Mouse (Mus musculus): ENCODE data around the gene Olfr986. TPM values are rescaled to one million over a fixed set of nuclear protein-coding genes. Genes with fewer than 3 reads are reported as not detected.

Olfr986 gene
- polyA plus RNA-seq, 1 experiment from 2014 or later = 0.08 TPM

DNA sequence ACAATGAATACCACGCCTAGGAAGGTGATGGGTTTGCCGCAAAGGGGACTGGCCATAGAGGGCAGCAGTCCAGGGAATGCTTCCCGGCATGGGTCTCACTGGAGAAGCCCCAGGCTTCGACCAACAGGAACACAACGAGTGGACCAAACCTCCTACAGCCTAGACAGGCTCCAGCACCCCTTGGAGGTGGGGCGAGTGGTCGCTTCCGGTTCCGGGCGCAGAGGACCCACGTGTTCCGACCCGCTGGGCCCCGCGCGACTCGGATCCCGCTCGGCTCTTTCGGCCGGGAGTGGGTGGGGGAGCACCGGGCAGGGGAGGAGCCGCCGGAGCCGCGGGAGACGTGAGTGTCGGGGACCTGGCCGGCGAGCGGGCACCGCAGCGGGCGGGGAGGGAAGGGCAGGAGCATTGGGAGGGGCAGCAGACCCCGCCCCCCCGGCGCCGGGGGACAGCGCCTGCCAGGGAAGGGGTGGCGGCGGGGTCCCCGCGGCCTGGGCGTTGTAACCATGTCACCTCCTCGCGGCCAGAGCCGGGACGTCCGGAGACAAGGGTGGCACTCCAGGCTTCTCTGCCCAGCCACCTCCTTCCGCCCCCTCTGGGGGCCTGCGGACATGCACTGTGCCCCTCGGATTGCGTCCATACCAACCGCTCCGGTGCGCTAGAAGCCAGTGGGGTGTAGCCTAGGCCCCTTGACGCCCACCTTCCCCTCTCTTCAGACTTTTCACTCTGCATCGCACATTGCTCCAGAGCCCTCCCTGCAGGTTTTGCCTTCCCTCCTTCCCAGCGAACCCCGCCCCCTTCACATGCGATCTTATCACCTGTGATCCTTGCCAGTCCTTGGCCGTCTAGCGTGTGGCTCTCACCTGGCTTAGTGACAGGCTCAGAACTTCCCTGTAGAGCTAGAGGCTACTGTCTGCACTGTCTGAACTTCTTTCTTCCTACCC is 11.6 kb downstream of the Olfr986 start, which contains the start of gene Zfp202:
Gene Zfp202, plus strand, starts transcription at position 219 of the 941 bp plus-strand sequence.
- Histone ChIP-seq H3K9me3 (ENCODE audit: control insufficient read depth, low read length) (no peaks in the 10 kb centered on the region), H3K4me2 (ENCODE audit: low read length) (peak within 1 kb of the TSS; percentile 81), H3K27ac (ENCODE audit: low read depth, low read length) (peak within 1 kb of the TSS; percentile 80), H3K4me1 (ENCODE audit: control insufficient read depth, insufficient read depth, low read depth, low read length) (peaks cover 14% of the 10 kb centered on the region), H3K9ac (ENCODE audit: low read depth, low read length) (peak within 1 kb of the TSS; percentile 89), H3K27me3 (replicated peaks; ENCODE audit: control insufficient read depth, insufficient read depth, low read length) (no peaks in the 10 kb centered on the region), H3K36me3 (ENCODE audit: control insufficient read depth, insufficient read depth, low read length) (no peaks in the 10 kb centered on the region), H3K4me3 (ENCODE audit: low read length) (peak within 1 kb of the TSS; percentile 90)
- WGBS = under 1% methylated on average over 51 of the region's 63 CpGs
- ATAC-seq = peak; percentile 99

DNA sequence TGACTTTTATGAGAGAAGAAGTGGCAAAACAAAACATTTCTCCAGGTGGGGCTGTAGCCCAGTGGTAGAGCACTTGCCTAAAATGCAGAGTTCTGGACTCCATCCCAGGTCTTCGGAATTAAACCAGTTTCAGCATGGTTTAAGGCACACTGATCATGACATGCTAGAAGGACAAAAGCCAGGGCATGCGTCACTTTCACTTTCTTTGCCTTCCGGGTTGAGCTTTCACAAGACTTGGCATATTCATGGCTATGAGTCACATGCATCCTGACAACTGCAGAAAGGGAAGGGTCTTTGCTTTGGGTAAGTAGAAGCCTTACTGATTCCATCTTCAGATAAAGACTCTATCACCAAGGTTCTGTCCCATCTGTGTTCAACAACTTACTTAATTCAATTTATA is 15.3 kb downstream of the Olfr986 start:
- no peak for ATAC-seq
- 93% methylated on average over 3 of the region's 3 CpGs for WGBS
- no peak overlapping the region for H3K9ac ChIP-seq (ENCODE audit: low read depth, low read length)
- H3K27ac ChIP-seq (ENCODE audit: low read depth, low read length) = no peak overlapping the region
- H3K4me3 ChIP-seq (ENCODE audit: low read length) = no peak overlapping the region
- H3K4me1 ChIP-seq (ENCODE audit: control insufficient read depth, insufficient read depth, low read depth, low read length) = peaks cover 14% of the 10 kb centered on the region
- no peaks in the 10 kb centered on the region for H3K27me3 ChIP-seq (replicated peaks; ENCODE audit: control insufficient read depth, insufficient read depth, low read length)
- no peaks in the 10 kb centered on the region for H3K9me3 ChIP-seq (ENCODE audit: control insufficient read depth, low read length)
- no peak overlapping the region for H3K4me2 ChIP-seq (ENCODE audit: low read length)
- H3K36me3 ChIP-seq (ENCODE audit: control insufficient read depth, insufficient read depth, low read length) = no peaks in the 10 kb centered on the region

DNA sequence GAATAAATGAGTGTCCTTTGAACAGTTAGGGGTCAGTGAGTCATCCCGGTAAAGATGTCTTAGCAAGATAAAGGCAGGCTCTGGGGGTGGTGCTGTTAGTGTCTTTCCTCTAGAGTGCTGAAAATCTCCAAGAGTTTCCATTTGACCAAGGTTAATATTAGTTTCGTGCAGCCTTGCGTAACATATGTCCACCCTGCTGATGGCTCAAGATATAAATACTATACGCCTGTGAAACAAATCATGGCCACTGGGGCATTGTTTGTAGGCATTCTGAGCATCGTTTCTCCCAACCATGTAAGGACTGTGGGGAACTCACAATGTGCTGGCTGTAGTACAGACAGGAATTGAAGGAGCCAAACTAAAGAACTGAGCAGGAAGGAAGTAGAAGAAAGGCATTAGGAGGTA is 25.8 kb downstream of the Olfr986 start:
- Histone ChIP-seq H3K36me3 (ENCODE audit: control insufficient read depth, insufficient read depth, low read length) (peaks cover 40% of the 10 kb centered on the region), H3K4me1 (ENCODE audit: control insufficient read depth, insufficient read depth, low read depth, low read length) (no peaks in the 10 kb centered on the region), H3K9me3 (ENCODE audit: control insufficient read depth, low read length) (no peaks in the 10 kb centered on the region), H3K4me3 (ENCODE audit: low read length) (no peak overlapping the region), H3K4me2 (ENCODE audit: low read length) (no peak overlapping the region), H3K27me3 (replicated peaks; ENCODE audit: control insufficient read depth, insufficient read depth, low read length) (no peaks in the 10 kb centered on the region), H3K27ac (ENCODE audit: low read depth, low read length) (no peak overlapping the region), H3K9ac (ENCODE audit: low read depth, low read length) (no peak overlapping the region)
- no peak for ATAC-seq
- WGBS = 76% methylated on average over 5 of the region's 5 CpGs

DNA sequence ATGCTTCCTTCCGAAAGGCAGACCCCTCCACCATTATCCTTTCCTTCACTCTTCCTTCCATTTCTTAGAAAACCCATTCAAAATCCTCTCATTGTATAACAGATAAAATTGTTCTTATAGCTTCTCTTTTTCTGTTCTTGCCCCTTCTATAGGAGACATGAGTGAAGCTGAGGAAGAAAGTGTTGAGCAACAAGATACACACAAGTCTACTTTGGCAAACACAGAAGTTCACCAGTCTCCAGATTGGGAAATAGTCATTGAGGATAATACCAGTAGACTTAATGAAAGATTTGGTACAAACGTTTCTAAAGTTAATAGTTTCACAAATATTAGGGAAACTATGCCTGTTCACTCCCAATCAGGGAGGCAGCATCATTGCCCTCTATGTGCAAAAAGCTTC is 30.0 kb downstream of the Olfr986 start:
- ATAC-seq = no peak
- no peak overlapping the region for H3K27ac ChIP-seq (ENCODE audit: low read depth, low read length)
- H3K4me2 ChIP-seq (ENCODE audit: low read length) = no peak overlapping the region
- no peaks in the 10 kb centered on the region for H3K9me3 ChIP-seq (ENCODE audit: control insufficient read depth, low read length)
- no peak overlapping the region for H3K9ac ChIP-seq (ENCODE audit: low read depth, low read length)
- H3K27me3 ChIP-seq (replicated peaks; ENCODE audit: control insufficient read depth, insufficient read depth, low read length) = no peaks in the 10 kb centered on the region
- peaks cover 52% of the 10 kb centered on the region for H3K36me3 ChIP-seq (ENCODE audit: control insufficient read depth, insufficient read depth, low read length)
- no peaks in the 10 kb centered on the region for H3K4me1 ChIP-seq (ENCODE audit: control insufficient read depth, insufficient read depth, low read depth, low read length)
- H3K4me3 ChIP-seq (ENCODE audit: low read length) = no peak overlapping the region
- WGBS = 98% methylated on average over 2 of the region's 2 CpGs

DNA sequence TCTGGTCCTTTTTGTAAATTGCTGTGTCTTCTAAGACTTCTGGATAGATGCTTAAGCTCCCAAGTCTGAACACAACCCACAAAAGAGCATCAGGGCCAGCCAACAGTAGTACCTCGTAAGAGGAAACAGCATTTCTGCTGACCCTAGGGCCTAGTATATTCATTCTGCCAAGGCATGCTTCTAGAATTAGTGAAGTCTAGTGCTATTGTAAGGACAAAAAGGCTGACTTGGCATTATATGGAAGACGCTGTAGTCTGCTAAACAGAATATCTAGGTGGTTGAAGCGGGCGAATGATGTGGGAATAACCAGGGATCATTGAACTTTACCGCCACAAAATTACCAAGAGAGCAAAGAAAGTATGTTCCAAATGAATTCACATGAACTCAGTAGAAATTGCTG is 33.3 kb downstream of the Olfr986 start:
- no peak for ATAC-seq
- Histone ChIP-seq H3K27ac (ENCODE audit: low read depth, low read length) (no peak overlapping the region), H3K9me3 (ENCODE audit: control insufficient read depth, low read length) (no peaks in the 10 kb centered on the region), H3K4me2 (ENCODE audit: low read length) (no peak overlapping the region), H3K4me1 (ENCODE audit: control insufficient read depth, insufficient read depth, low read depth, low read length) (no peaks in the 10 kb centered on the region), H3K27me3 (replicated peaks; ENCODE audit: control insufficient read depth, insufficient read depth, low read length) (no peaks in the 10 kb centered on the region), H3K4me3 (ENCODE audit: low read length) (no peak overlapping the region), H3K36me3 (ENCODE audit: control insufficient read depth, insufficient read depth, low read length) (peaks cover 37% of the 10 kb centered on the region), H3K9ac (ENCODE audit: low read depth, low read length) (no peak overlapping the region)
- 96% methylated on average over 5 of the region's 5 CpGs for WGBS

DNA sequence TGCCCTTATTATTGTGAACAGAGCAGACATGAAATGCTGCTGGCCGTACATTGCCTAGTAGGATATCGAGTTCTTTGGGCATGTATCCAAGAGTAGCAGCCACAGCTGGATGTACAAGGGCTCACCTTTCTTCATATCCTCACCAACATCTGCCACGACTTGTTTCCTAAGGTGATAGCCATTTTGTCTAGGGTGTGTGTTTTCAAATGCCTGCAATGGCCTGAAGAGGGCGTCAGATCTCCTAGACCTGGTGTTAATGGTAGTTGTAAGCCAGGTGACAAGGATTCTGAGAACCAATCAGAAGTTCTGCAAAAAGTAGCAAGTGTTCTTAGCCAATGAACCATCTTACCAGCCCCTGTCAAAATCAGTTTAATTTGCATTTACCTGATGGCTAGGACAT is 35.9 kb downstream of the Olfr986 start:
- no peak overlapping the region for H3K4me2 ChIP-seq (ENCODE audit: low read length)
- H3K27me3 ChIP-seq (replicated peaks; ENCODE audit: control insufficient read depth, insufficient read depth, low read length) = no peaks in the 10 kb centered on the region
- no peak overlapping the region for H3K9ac ChIP-seq (ENCODE audit: low read depth, low read length)
- H3K36me3 ChIP-seq (ENCODE audit: control insufficient read depth, insufficient read depth, low read length) = peaks cover 11% of the 10 kb centered on the region
- H3K4me3 ChIP-seq (ENCODE audit: low read length) = no peak overlapping the region
- ATAC-seq = no peak
- no peak overlapping the region for H3K27ac ChIP-seq (ENCODE audit: low read depth, low read length)
- H3K9me3 ChIP-seq (ENCODE audit: control insufficient read depth, low read length) = no peaks in the 10 kb centered on the region
- H3K4me1 ChIP-seq (ENCODE audit: control insufficient read depth, insufficient read depth, low read depth, low read length) = no peaks in the 10 kb centered on the region
- 72% methylated on average over 4 of the region's 4 CpGs for WGBS

DNA sequence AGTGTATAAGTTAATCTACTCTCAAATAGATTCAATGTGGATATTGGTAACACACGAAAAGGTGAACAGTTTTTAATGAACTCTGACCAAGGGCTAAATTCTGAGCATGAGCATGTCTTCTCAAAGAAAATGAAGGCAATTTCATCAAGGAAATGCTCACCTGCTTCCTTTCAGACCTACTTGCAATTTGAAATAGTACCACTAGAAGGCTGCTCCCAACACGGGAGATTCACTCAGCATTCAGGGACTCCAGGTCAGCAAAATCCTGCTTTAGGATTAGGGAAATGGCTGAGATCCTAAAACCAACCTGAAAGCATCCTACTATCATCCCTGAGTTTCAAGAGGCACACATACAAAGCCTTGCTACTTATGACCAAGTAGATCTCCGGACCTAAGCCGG is 43.6 kb downstream of the Olfr986 start:
- 74% methylated on average over 4 of the region's 4 CpGs for WGBS
- no peak for ATAC-seq
- Histone ChIP-seq H3K4me3 (ENCODE audit: low read length) (no peak overlapping the region), H3K9ac (ENCODE audit: low read depth, low read length) (no peak overlapping the region), H3K4me1 (ENCODE audit: control insufficient read depth, insufficient read depth, low read depth, low read length) (no peaks in the 10 kb centered on the region), H3K27ac (ENCODE audit: low read depth, low read length) (no peak overlapping the region), H3K4me2 (ENCODE audit: low read length) (no peak overlapping the region), H3K27me3 (replicated peaks; ENCODE audit: control insufficient read depth, insufficient read depth, low read length) (no peaks in the 10 kb centered on the region), H3K9me3 (ENCODE audit: control insufficient read depth, low read length) (no peaks in the 10 kb centered on the region), H3K36me3 (ENCODE audit: control insufficient read depth, insufficient read depth, low read length) (no peaks in the 10 kb centered on the region)

DNA sequence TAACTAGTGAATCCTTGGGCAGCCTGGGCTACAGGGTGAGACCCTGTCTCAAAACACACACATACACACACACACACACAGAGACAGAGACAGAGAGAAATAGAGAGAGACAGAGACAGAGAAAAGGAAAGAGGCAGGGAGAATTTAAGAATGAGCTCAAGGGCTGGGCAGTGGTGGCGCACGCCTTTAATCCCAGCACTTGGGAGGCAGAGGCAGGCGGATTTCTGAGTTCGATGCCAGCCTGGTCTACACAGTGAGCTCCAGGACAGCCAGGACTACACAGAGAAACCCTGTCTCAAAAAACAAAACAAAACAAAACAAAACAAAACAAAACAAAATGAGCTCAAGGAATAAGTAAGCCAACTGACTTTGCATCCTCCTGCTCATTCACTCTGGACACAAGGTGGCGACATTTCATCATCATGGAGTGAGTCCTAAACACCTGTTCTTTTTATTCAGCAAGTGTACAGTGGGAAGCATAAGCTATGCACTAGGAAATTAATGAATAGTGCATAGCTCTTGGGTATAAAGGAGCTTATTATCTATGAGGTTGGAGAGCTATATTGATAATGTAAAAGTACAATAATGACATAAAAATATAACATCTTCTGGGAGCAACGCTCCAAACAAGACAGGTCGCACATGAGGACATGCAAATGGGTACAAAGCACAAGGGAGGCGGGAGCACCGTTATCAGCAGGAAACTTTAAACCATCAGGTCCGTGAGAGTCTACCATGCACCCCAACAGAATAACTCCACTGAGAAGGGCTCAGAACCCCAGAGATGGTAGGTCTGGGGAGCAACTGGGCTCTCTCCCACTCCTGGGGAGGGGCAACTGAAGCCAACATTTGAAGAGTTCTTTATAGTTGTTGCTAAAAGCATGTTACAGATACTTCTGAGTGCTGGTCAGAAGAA is 47.4 kb downstream of the Olfr986 start:
- Histone ChIP-seq H3K4me2 (ENCODE audit: low read length) (no peak overlapping the region), H3K27ac (ENCODE audit: low read depth, low read length) (no peak overlapping the region), H3K9me3 (ENCODE audit: control insufficient read depth, low read length) (peaks cover 4% of the 10 kb centered on the region), H3K4me3 (ENCODE audit: low read length) (no peak overlapping the region), H3K9ac (ENCODE audit: low read depth, low read length) (no peak overlapping the region), H3K36me3 (ENCODE audit: control insufficient read depth, insufficient read depth, low read length) (no peaks in the 10 kb centered on the region), H3K27me3 (replicated peaks; ENCODE audit: control insufficient read depth, insufficient read depth, low read length) (no peaks in the 10 kb centered on the region), H3K4me1 (ENCODE audit: control insufficient read depth, insufficient read depth, low read depth, low read length) (no peaks in the 10 kb centered on the region)
- ATAC-seq = peak; percentile 90
- 67% methylated on average over 10 of the region's 10 CpGs for WGBS

DNA sequence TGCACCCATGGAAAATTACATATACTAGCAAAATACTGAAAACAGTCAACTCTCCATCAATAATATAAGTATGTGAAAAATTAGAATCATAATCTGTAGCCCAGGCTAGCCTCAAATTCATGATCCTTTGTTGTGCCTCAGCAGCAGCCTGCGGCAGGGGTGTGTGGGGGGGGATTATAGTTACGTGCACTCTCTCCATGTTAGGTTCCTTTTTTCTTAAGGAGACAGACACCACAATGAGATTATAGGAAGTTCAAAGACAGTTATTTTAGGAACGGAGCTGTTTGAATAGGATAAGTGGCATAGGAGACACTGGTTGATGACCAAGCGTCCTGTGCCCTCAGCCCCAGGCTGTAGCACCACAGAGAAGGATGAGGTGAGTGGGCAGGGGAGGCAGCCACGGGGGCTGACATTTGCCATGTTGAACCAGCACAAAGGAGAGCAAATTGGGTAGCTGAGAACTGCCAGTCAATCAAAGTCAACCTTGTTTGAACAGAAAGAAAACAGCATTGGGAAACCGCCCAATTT is 48.1 kb downstream of the Olfr986 start:
- 41% methylated on average over 6 of the region's 6 CpGs for WGBS
- H3K4me1 ChIP-seq (ENCODE audit: control insufficient read depth, insufficient read depth, low read depth, low read length) = no peaks in the 10 kb centered on the region
- no peaks in the 10 kb centered on the region for H3K36me3 ChIP-seq (ENCODE audit: control insufficient read depth, insufficient read depth, low read length)
- H3K9ac ChIP-seq (ENCODE audit: low read depth, low read length) = no peak overlapping the region
- H3K27me3 ChIP-seq (replicated peaks; ENCODE audit: control insufficient read depth, insufficient read depth, low read length) = no peaks in the 10 kb centered on the region
- peaks cover 4% of the 10 kb centered on the region for H3K9me3 ChIP-seq (ENCODE audit: control insufficient read depth, low read length)
- H3K27ac ChIP-seq (ENCODE audit: low read depth, low read length) = no peak overlapping the region
- H3K4me2 ChIP-seq (ENCODE audit: low read length) = no peak overlapping the region
- no peak overlapping the region for H3K4me3 ChIP-seq (ENCODE audit: low read length)
- ATAC-seq = no peak
